Mouse (Mus musculus): ENCODE measurements around the gene Sema6d. TPM values are rescaled to one million over a fixed set of nuclear protein-coding genes. Genes with fewer than 3 reads are reported as not detected.

Sema6d gene
- polyA plus RNA-seq, 1 experiment = 59.6 TPM

GRCm38 (mm10) chr2:124523667-124524066, 433.9 kb downstream of the Sema6d start:
- no peak overlapping the region for H3K27ac ChIP-seq (ENCODE audit: insufficient read depth, low read length)
- no peak for DNase-seq
- no peak overlapping the region for H3K4me3 ChIP-seq (replicated peaks; ENCODE audit: insufficient read depth, low read depth, low read length)
- WGBS = 89% methylated on average over 6 of the region's 6 CpGs
- no peaks in the 10 kb centered on the region for H3K4me1 ChIP-seq (ENCODE audit: control insufficient read depth, insufficient read depth, low read length)
- TF ChIP-seq CTCF (IDR thresholded peaks at IDR 0.05; ENCODE audit: borderline replicate concordance, insufficient read depth, low read depth, low read length) = no peak
- no peak for TF ChIP-seq POLR2A (IDR thresholded peaks at IDR 0.05; ENCODE audit: borderline replicate concordance, insufficient read depth, low read length)
- H3K27me3 ChIP-seq (ENCODE audit: control insufficient read depth, insufficient read depth, low read length) = no peaks in the 10 kb centered on the region; the same call in 1 of the 2 replicates

- H3K4me1 ChIP-seq (ENCODE audit: control insufficient read depth, insufficient read depth, low read length) = no peaks in the 10 kb centered on the region
- no peak overlapping the region for H3K4me3 ChIP-seq (replicated peaks; ENCODE audit: insufficient read depth, low read depth, low read length)
- no peak overlapping the region for H3K27ac ChIP-seq (ENCODE audit: insufficient read depth, low read length)
- TF ChIP-seq CTCF (IDR thresholded peaks at IDR 0.05; ENCODE audit: borderline replicate concordance, insufficient read depth, low read depth, low read length) (no peak), POLR2A (IDR thresholded peaks at IDR 0.05; ENCODE audit: borderline replicate concordance, insufficient read depth, low read length) (no peak)
- no peak for DNase-seq
- WGBS = 19% methylated on average over 3 of the region's 3 CpGs
- no peaks in the 10 kb centered on the region; the same call in 1 of the 2 replicates for H3K27me3 ChIP-seq (ENCODE audit: control insufficient read depth, insufficient read depth, low read length)
These were observed 434.4 kb downstream of the Sema6d start for GRCm38 (mm10) chr2:124524167-124524566.

- no peak for TF ChIP-seq POLR2A (IDR thresholded peaks at IDR 0.05; ENCODE audit: borderline replicate concordance, insufficient read depth, low read length)
- no peak for TF ChIP-seq CTCF (IDR thresholded peaks at IDR 0.05; ENCODE audit: borderline replicate concordance, insufficient read depth, low read depth, low read length)
- no peak for DNase-seq
- 97% methylated on average over 3 of the region's 3 CpGs for WGBS
- no peaks in the 10 kb centered on the region for H3K27me3 ChIP-seq (ENCODE audit: control insufficient read depth, insufficient read depth, low read length)
- no peak overlapping the region for H3K27ac ChIP-seq (ENCODE audit: insufficient read depth, low read length)
- no peak overlapping the region for H3K4me3 ChIP-seq (replicated peaks; ENCODE audit: insufficient read depth, low read depth, low read length)
- H3K4me1 ChIP-seq (ENCODE audit: control insufficient read depth, insufficient read depth, low read length) = no peaks in the 10 kb centered on the region
These were observed 437.9 kb downstream of the Sema6d start for GRCm38 (mm10) chr2:124527641-124528040.

- no peak for DNase-seq
- TF ChIP-seq CTCF (IDR thresholded peaks at IDR 0.05; ENCODE audit: borderline replicate concordance, insufficient read depth, low read depth, low read length) (no peak), POLR2A (IDR thresholded peaks at IDR 0.05; ENCODE audit: borderline replicate concordance, insufficient read depth, low read length) (no peak)
- WGBS = 30% methylated on average over 2 of the region's 2 CpGs
- Histone ChIP-seq H3K4me1 (ENCODE audit: control insufficient read depth, insufficient read depth, low read length) (no peaks in the 10 kb centered on the region), H3K4me3 (replicated peaks; ENCODE audit: insufficient read depth, low read depth, low read length) (no peak overlapping the region), H3K27me3 (ENCODE audit: control insufficient read depth, insufficient read depth, low read length) (no peaks in the 10 kb centered on the region), H3K27ac (ENCODE audit: insufficient read depth, low read length) (no peak overlapping the region)
These were observed 440.7 kb downstream of the Sema6d start for GRCm38 (mm10) chr2:124530441-124530840.

GRCm38 (mm10) chr2:124531062-124531461, 441.3 kb downstream of the Sema6d start:
- no peak for DNase-seq
- no peaks in the 10 kb centered on the region for H3K4me1 ChIP-seq (ENCODE audit: control insufficient read depth, insufficient read depth, low read length)
- H3K4me3 ChIP-seq (replicated peaks; ENCODE audit: insufficient read depth, low read depth, low read length) = no peak overlapping the region
- TF ChIP-seq CTCF (IDR thresholded peaks at IDR 0.05; ENCODE audit: borderline replicate concordance, insufficient read depth, low read depth, low read length) (no peak), POLR2A (IDR thresholded peaks at IDR 0.05; ENCODE audit: borderline replicate concordance, insufficient read depth, low read length) (no peak)
- H3K27me3 ChIP-seq (ENCODE audit: control insufficient read depth, insufficient read depth, low read length) = no peaks in the 10 kb centered on the region
- no peak overlapping the region for H3K27ac ChIP-seq (ENCODE audit: insufficient read depth, low read length)
- WGBS = 82% methylated on average over 4 of the region's 4 CpGs

GRCm38 (mm10) chr2:124532906-124533305, 443.1 kb downstream of the Sema6d start:
- Histone ChIP-seq H3K27me3 (ENCODE audit: control insufficient read depth, insufficient read depth, low read length) (no peaks in the 10 kb centered on the region), H3K4me3 (replicated peaks; ENCODE audit: insufficient read depth, low read depth, low read length) (no peak overlapping the region), H3K4me1 (ENCODE audit: control insufficient read depth, insufficient read depth, low read length) (no peaks in the 10 kb centered on the region), H3K27ac (ENCODE audit: insufficient read depth, low read length) (no peak overlapping the region)
- 76% methylated on average over 3 of the region's 3 CpGs for WGBS
- no peak for TF ChIP-seq POLR2A (IDR thresholded peaks at IDR 0.05; ENCODE audit: borderline replicate concordance, insufficient read depth, low read length)
- no peak for TF ChIP-seq CTCF (IDR thresholded peaks at IDR 0.05; ENCODE audit: borderline replicate concordance, insufficient read depth, low read depth, low read length)
- DNase-seq = no peak

GRCm38 (mm10) chr2:124533602-124534001, 443.8 kb downstream of the Sema6d start:
- no peaks in the 10 kb centered on the region for H3K27me3 ChIP-seq (ENCODE audit: control insufficient read depth, insufficient read depth, low read length)
- no peak overlapping the region for H3K4me3 ChIP-seq (replicated peaks; ENCODE audit: insufficient read depth, low read depth, low read length)
- no peaks in the 10 kb centered on the region for H3K4me1 ChIP-seq (ENCODE audit: control insufficient read depth, insufficient read depth, low read length)
- TF ChIP-seq POLR2A (IDR thresholded peaks at IDR 0.05; ENCODE audit: borderline replicate concordance, insufficient read depth, low read length) (no peak), CTCF (IDR thresholded peaks at IDR 0.05; ENCODE audit: borderline replicate concordance, insufficient read depth, low read depth, low read length) (no peak)
- WGBS = 67% methylated on average over 6 of the region's 6 CpGs
- H3K27ac ChIP-seq (ENCODE audit: insufficient read depth, low read length) = no peak overlapping the region
- DNase-seq = no peak

- no peak for TF ChIP-seq CTCF (IDR thresholded peaks at IDR 0.05; ENCODE audit: borderline replicate concordance, insufficient read depth, low read depth, low read length)
- TF ChIP-seq POLR2A (IDR thresholded peaks at IDR 0.05; ENCODE audit: borderline replicate concordance, insufficient read depth, low read length) = no peak
- 18% methylated on average over 3 of the region's 3 CpGs for WGBS
- no peak overlapping the region for H3K27ac ChIP-seq (ENCODE audit: insufficient read depth, low read length)
- no peak for DNase-seq
- H3K27me3 ChIP-seq (ENCODE audit: control insufficient read depth, insufficient read depth, low read length) = no peaks in the 10 kb centered on the region
- no peaks in the 10 kb centered on the region for H3K4me1 ChIP-seq (ENCODE audit: control insufficient read depth, insufficient read depth, low read length)
- H3K4me3 ChIP-seq (replicated peaks; ENCODE audit: insufficient read depth, low read depth, low read length) = no peak overlapping the region
These were observed 460.5 kb downstream of the Sema6d start for GRCm38 (mm10) chr2:124550315-124550714.
